Mouse (Mus musculus): ENCODE measurements around the gene Tmem214. TPM values are rescaled to one million over a fixed set of nuclear protein-coding genes. Genes with fewer than 3 reads are reported as not detected.
A peak's percentile ranks its signal among the peaks of the same experiment; 100 is the strongest.
"Not testable (repeated sequence)": the region's sequence is repeated elsewhere in the genome, so short reads cannot be mapped to it uniquely, and the experiment has no call there.

Tmem214 gene
- polyA plus RNA-seq, 1 experiment from 2014 or later = 95.2 TPM

GRCm38 (mm10) chr5:30879347-30879943 is 11.6 kb downstream of the Tmem214 start:
- Histone ChIP-seq H3K27me3 (no peaks in the 10 kb centered on the region), H3K36me3 (peaks cover 37% of the 10 kb centered on the region), H3K4me1 (peaks cover 18% of the 10 kb centered on the region), H3K4me3 (no peak overlapping the region), H3K9ac (no peak overlapping the region), H3K9me3 (no peaks in the 10 kb centered on the region), H3K4me2 (replicated peaks) (no peak overlapping the region), H3K27ac (no peak overlapping the region; the same call in 1 of the 2 replicates)
- 69% methylated on average over 5 of the region's 5 CpGs for WGBS
- no peak for ATAC-seq (ENCODE audit: low FRiP score, low read depth)

GRCm38 (mm10) chr5:30881839-30882238 is 14.0 kb downstream of the Tmem214 start:
- H3K4me2 ChIP-seq (replicated peaks); H3K9ac ChIP-seq; H3K9me3 ChIP-seq; H3K4me3 ChIP-seq; ATAC-seq (ENCODE audit: low FRiP score, low read depth); H3K27me3 ChIP-seq; H3K27ac ChIP-seq: not testable (repeated sequence)
- H3K4me1 ChIP-seq = peaks cover 22% of the 10 kb centered on the region
- WGBS = 86% methylated on average over 4 of the region's 4 CpGs
- H3K36me3 ChIP-seq = peaks cover 13% of the 10 kb centered on the region

GRCm38 (mm10) chr5:30886209-30886608 is 18.4 kb downstream of the Tmem214 start:
- no peaks in the 10 kb centered on the region for H3K27me3 ChIP-seq
- peak overlapping the region; percentile 73 for H3K4me3 ChIP-seq
- H3K4me2 ChIP-seq (replicated peaks) = peak overlapping the region; percentile 73
- H3K27ac ChIP-seq = no peak overlapping the region
- 37% methylated on average over 4 of the region's 4 CpGs for WGBS
- peaks cover 8% of the 10 kb centered on the region for H3K36me3 ChIP-seq
- H3K4me1 ChIP-seq = peaks cover 19% of the 10 kb centered on the region
- no peak overlapping the region for H3K9ac ChIP-seq
- no peak for ATAC-seq (ENCODE audit: low FRiP score, low read depth)
- H3K9me3 ChIP-seq = no peaks in the 10 kb centered on the region

- H3K9ac ChIP-seq = peak overlapping the region; percentile 86
Observed at GRCm38 (mm10) chr5:30886731-30887130, 18.9 kb downstream of the Tmem214 start.

GRCm38 (mm10) chr5:30887331-30887761 is 19.5 kb downstream of the Tmem214 start:
- peak; percentile 28 for ATAC-seq (ENCODE audit: low FRiP score, low read depth)
- Histone ChIP-seq H3K36me3 (peaks cover 20% of the 10 kb centered on the region), H3K4me1 (peaks cover 19% of the 10 kb centered on the region), H3K9me3 (no peaks in the 10 kb centered on the region), H3K27ac (peak overlapping the region; percentile 99), H3K27me3 (no peaks in the 10 kb centered on the region), H3K4me2 (replicated peaks) (peak overlapping the region; percentile 73), H3K4me3 (peak overlapping the region; percentile 73), H3K9ac (peak overlapping the region; percentile 86)
- WGBS = under 1% methylated on average over 19 of the region's 19 CpGs

More at GRCm38 (mm10) chr5:30886731-30887130, 18.9 kb downstream of the Tmem214 start:
- 28% methylated on average over 5 of the region's 5 CpGs for WGBS
- Histone ChIP-seq H3K9me3 (no peaks in the 10 kb centered on the region), H3K27me3 (no peaks in the 10 kb centered on the region), H3K27ac (peak overlapping the region; percentile 99), H3K4me1 (peaks cover 19% of the 10 kb centered on the region), H3K4me3 (peak overlapping the region; percentile 73), H3K36me3 (peaks cover 14% of the 10 kb centered on the region), H3K4me2 (replicated peaks) (peak overlapping the region; percentile 73)
- ATAC-seq (ENCODE audit: low FRiP score, low read depth) = no peak

- H3K4me1 ChIP-seq = peaks cover 19% of the 10 kb centered on the region
- no peaks in the 10 kb centered on the region for H3K27me3 ChIP-seq
- ATAC-seq (ENCODE audit: low FRiP score, low read depth) = peak; percentile 86
- WGBS = under 1% methylated on average over 28 of the region's 28 CpGs
- peak overlapping the region; percentile 73 for H3K4me3 ChIP-seq
- peak overlapping the region; percentile 86 for H3K9ac ChIP-seq
- H3K4me2 ChIP-seq (replicated peaks) = peak overlapping the region; percentile 73
- no peaks in the 10 kb centered on the region for H3K9me3 ChIP-seq
- H3K36me3 ChIP-seq = peaks cover 25% of the 10 kb centered on the region
- H3K27ac ChIP-seq = peak overlapping the region; percentile 99
Observed at GRCm38 (mm10) chr5:30887858-30888336, 20.1 kb downstream of the Tmem214 start.

- Histone ChIP-seq H3K36me3 (peaks cover 31% of the 10 kb centered on the region), H3K4me1 (peaks cover 19% of the 10 kb centered on the region), H3K27ac (peak within 1 kb of the TSS; percentile 99), H3K9me3 (no peaks in the 10 kb centered on the region), H3K9ac (peak within 1 kb of the TSS; percentile 89), H3K27me3 (no peaks in the 10 kb centered on the region), H3K4me2 (replicated peaks) (peak within 1 kb of the TSS; percentile 73), H3K4me3 (peak within 1 kb of the TSS; percentile 73)
- peak; percentile 91 for ATAC-seq (ENCODE audit: low FRiP score, low read depth)
- under 1% methylated on average over 40 of the region's 42 CpGs for WGBS
Observed at GRCm38 (mm10) chr5:30888337-30889087, 20.7 kb downstream of the Tmem214 start, which contains the start of gene Agbl5. Gene Agbl5, plus strand, starts transcription at chr5:30888694.

GRCm38 (mm10) chr5:30889088-30889754 is 21.4 kb downstream of the Tmem214 start:
- 1% methylated on average over 35 of the region's 42 CpGs for WGBS
- ATAC-seq (ENCODE audit: low FRiP score, low read depth) = peak; percentile 33

GRCm38 (mm10) chr5:30890375-30890774 is 22.6 kb downstream of the Tmem214 start:
- no peaks in the 10 kb centered on the region for H3K27me3 ChIP-seq
- no peaks in the 10 kb centered on the region for H3K9me3 ChIP-seq
- 88% methylated on average over 7 of the region's 7 CpGs for WGBS
- H3K4me2 ChIP-seq (replicated peaks) = peak overlapping the region; percentile 73
- H3K9ac ChIP-seq = peak overlapping the region; percentile 89
- peak overlapping the region; percentile 99 for H3K27ac ChIP-seq
- H3K36me3 ChIP-seq = peaks cover 50% of the 10 kb centered on the region
- H3K4me3 ChIP-seq = peak overlapping the region; percentile 73
- ATAC-seq (ENCODE audit: low FRiP score, low read depth) = no peak
- H3K4me1 ChIP-seq = peaks cover 19% of the 10 kb centered on the region

More at GRCm38 (mm10) chr5:30889088-30889754, 21.4 kb downstream of the Tmem214 start:
- Histone ChIP-seq H3K4me1 (peaks cover 19% of the 10 kb centered on the region), H3K9ac (peak overlapping the region; percentile 89), H3K36me3 (peaks cover 38% of the 10 kb centered on the region), H3K27me3 (no peaks in the 10 kb centered on the region), H3K4me3 (peak overlapping the region; percentile 73), H3K4me2 (replicated peaks) (peak overlapping the region; percentile 73), H3K9me3 (no peaks in the 10 kb centered on the region), H3K27ac (peak overlapping the region; percentile 99)

GRCm38 (mm10) chr5:30901860-30902259 is 34.0 kb downstream of the Tmem214 start:
- H3K27me3 ChIP-seq = no peaks in the 10 kb centered on the region
- no peak overlapping the region for H3K4me2 ChIP-seq (replicated peaks)
- peaks cover 75% of the 10 kb centered on the region for H3K36me3 ChIP-seq
- WGBS = 94% methylated on average over 5 of the region's 5 CpGs
- ATAC-seq (ENCODE audit: low FRiP score, low read depth) = no peak
- no peak overlapping the region for H3K4me3 ChIP-seq
- no peak overlapping the region for H3K9ac ChIP-seq
- H3K27ac ChIP-seq = no peak overlapping the region
- no peaks in the 10 kb centered on the region for H3K9me3 ChIP-seq
- peaks cover 27% of the 10 kb centered on the region for H3K4me1 ChIP-seq

- ATAC-seq (ENCODE audit: low FRiP score, low read depth) = peak; percentile 94
- peak within 1 kb of the TSS; percentile 79 for H3K4me3 ChIP-seq
- peak within 1 kb of the TSS; percentile 96 for H3K4me2 ChIP-seq (replicated peaks)
- peaks cover 37% of the 10 kb centered on the region for H3K36me3 ChIP-seq
- H3K9ac ChIP-seq = peak within 1 kb of the TSS; percentile 87
- peak within 1 kb of the TSS; percentile 96 for H3K27ac ChIP-seq
- H3K4me1 ChIP-seq = peaks cover 70% of the 10 kb centered on the region
- H3K27me3 ChIP-seq = no peaks in the 10 kb centered on the region
- H3K9me3 ChIP-seq = no peaks in the 10 kb centered on the region
- WGBS = under 1% methylated on average over 57 of the region's 58 CpGs
Observed at GRCm38 (mm10) chr5:30907413-30908059, 39.7 kb downstream of the Tmem214 start, which contains the start of gene Ost4. Gene Ost4, minus strand, starts transcription at chr5:30907788.
